In genomic region chr10:76260358-76261059, GRCm38 (mm10) we compare ENCODE assay signal across 9 mouse cellular contexts. TPM values are rescaled to one million over a fixed set of nuclear protein-coding genes. Genes with fewer than 3 reads are reported as not detected.
DNase-seq lines count a peak whose midpoint lies in the region; ATAC-seq and TF ChIP-seq lines count a peak whose summit lies in the region.
"Had no signal": no experiment of that assay in that cellular context is flagged by ENCODE, and none has a peak within 500 bp of the region (broad histone marks: within the 10 kb centered on the region; RNA-seq: fewer than 3 reads in every experiment).

No protein-coding gene starts in this region.

- H3K4me2 ChIP-seq in kidney, postnatal 0 days (ENCODE audit: low read length), result no peak overlapping the region
- H3K4me2 ChIP-seq in CH12.LX (ENCODE audit: insufficient read depth, low read depth, poor library complexity, severe bottlenecking), result no peak overlapping the region
- no peak overlapping the region for H3K4me2 ChIP-seq in hindbrain, postnatal 0 days (ENCODE audit: low read depth, low read length)

- dilution Hi-C loops in CH12.LX (cut with MboI; ENCODE audit: extremely low pct_ligation_motif_present, extremely low pct_unique_long_range_greater_than_20kb, low sequenced_read_pairs), result no loop called here

- 0 out of 2 replicates have a peak, but pooled peaks cover 2% of the 10 kb centered on the region for H3K4me1 ChIP-seq in kidney, postnatal 0 days (replicated peaks; ENCODE audit: insufficient read depth, low read length)
- H3K4me1 ChIP-seq in CH12.LX (ENCODE audit: control insufficient read depth in 1 of 2, insufficient read depth in 2 of 2), result peaks cover 0 to 6% of the 10 kb centered on the region in 2 experiments; a peak in 2 of 4 replicates
- H3K4me1 ChIP-seq in hindbrain, postnatal 0 days (ENCODE audit: insufficient read depth, low read length), result no peaks in the 10 kb centered on the region; the same call in 1 of the 2 replicates

- no peaks in the 10 kb centered on the region for H3K79me2 ChIP-seq in CH12.LX (replicated peaks; ENCODE audit: control insufficient read depth, extremely low read depth, insufficient read depth, poor library complexity, severe bottlenecking)

- H3K27ac ChIP-seq in kidney, postnatal 0 days, result no peak overlapping the region
- no peak overlapping the region for H3K27ac ChIP-seq in CH12.LX (ENCODE audit: insufficient read depth, low read depth)
- H3K27ac ChIP-seq in hindbrain, postnatal 0 days, result no peak overlapping the region
- H3K27ac ChIP-seq: liver, embryonic 14.5 days had no signal

- no peak; the same call in 1 of the 2 replicates for TF ChIP-seq RAD21 in CH12.LX (IDR thresholded peaks at IDR 0.05; ENCODE audit: low read depth, low read length)

- no peak overlapping the region for H3K9ac ChIP-seq in kidney, postnatal 0 days (ENCODE audit: low read depth, low read length)
- no peak overlapping the region for H3K9ac ChIP-seq in CH12.LX (ENCODE audit: insufficient read depth, low read depth)
- no peak overlapping the region for H3K9ac ChIP-seq in hindbrain, postnatal 0 days (replicated peaks; ENCODE audit: low read length)
- H3K9ac ChIP-seq: liver, embryonic 14.5 days had no signal

- no peak for TF ChIP-seq POLR2A in CH12.LX (IDR thresholded peaks at IDR 0.05; ENCODE audit: low read depth, low read length)

- no peak for ATAC-seq in kidney, postnatal 0 days (replicated peaks; ENCODE audit: low FRiP score, low read depth)
- ATAC-seq in hindbrain, postnatal 0 days, result 0 out of 2 replicates have a peak, but pooled peaks have one; percentile 22
- no peak for ATAC-seq in cerebellum, adult (ENCODE audit: insufficient number of reproducible peaks, low FRiP score, low TSS enrichment)

- no peaks in the 10 kb centered on the region for H3K9me3 ChIP-seq in kidney, postnatal 0 days (replicated peaks; ENCODE audit: low read length)
- H3K9me3 ChIP-seq in CH12.LX (replicated peaks; ENCODE audit: low read length), result no peaks in the 10 kb centered on the region
- no peaks in the 10 kb centered on the region for H3K9me3 ChIP-seq in hindbrain, postnatal 0 days (ENCODE audit: low read length)

- H3K4me3 ChIP-seq in kidney, postnatal 0 days (replicated peaks; ENCODE audit: low read depth, low read length), result no peak overlapping the region
- H3K4me3 ChIP-seq in CH12.LX (replicated peaks in 1 of 3; ENCODE audit: low read depth in 2 of 3, low read length in 2 of 3, poor library complexity in 1 of 3), result no peak overlapping the region
- H3K4me3 ChIP-seq in hindbrain, postnatal 0 days (ENCODE audit: low read length), result no peak overlapping the region

- peak; percentile 79 for DNase-seq in kidney, postnatal 0 days (ENCODE audit: low spot score)
- no peak for DNase-seq in kidney, adult 9 months
- DNase-seq in 3T3-L1 (ENCODE audit: low read depth, low spot score), result peak; percentile 25
- DNase-seq in CH12.LX (ENCODE audit: extremely low read depth), result no peak
- peak; percentile 68 for DNase-seq in hindbrain, postnatal 0 days (ENCODE audit: low spot score)
- no peak for DNase-seq in adrenal gland, postnatal 25 days
- DNase-seq: cerebellum, adult 11-12 months had no signal

- no peaks in the 10 kb centered on the region for H3K27me3 ChIP-seq in kidney, postnatal 0 days (ENCODE audit: insufficient read depth, low read length)
- no peaks in the 10 kb centered on the region for H3K27me3 ChIP-seq in CH12.LX (replicated peaks)
- H3K27me3 ChIP-seq in hindbrain, postnatal 0 days (ENCODE audit: insufficient read depth, low read length), result no peaks in the 10 kb centered on the region

- H3K36me3 ChIP-seq in kidney, postnatal 0 days (ENCODE audit: insufficient read depth, low read length), result peaks cover 11% of the 10 kb centered on the region; the same call in 1 of the 2 replicates
- peaks cover 0 to 6% of the 10 kb centered on the region in 2 experiments for H3K36me3 ChIP-seq in CH12.LX (replicated peaks in 1 of 2; ENCODE audit: control insufficient read depth in 1 of 2, insufficient read depth in 1 of 2, low read length in 1 of 2)
- peaks cover 15% of the 10 kb centered on the region for H3K36me3 ChIP-seq in hindbrain, postnatal 0 days (ENCODE audit: insufficient read depth, low read length)

- no peak for TF ChIP-seq EP300 in CH12.LX (IDR thresholded peaks at IDR 0.05; ENCODE audit: low read length)

- 54% methylated on average over 11 of the region's 11 CpGs for WGBS in kidney, postnatal 0 days
- WGBS in hindbrain, postnatal 0 days, result 44% methylated on average over 11 of the region's 11 CpGs

- in situ Hi-C loops in CH12.LX (cut with MboI; ENCODE audit: low pct_ligation_motif_present, low pct_unique_long_range_greater_than_20kb, low sequenced_read_pairs), result no loop called here

- TF ChIP-seq CTCF in kidney, postnatal 0 days (IDR thresholded peaks at IDR 0.05; ENCODE audit: low read depth), result peak; percentile 57
- peak in 1 of 2 experiments; percentile 44; a peak in 2 of 4 replicates for TF ChIP-seq CTCF in CH12.LX (conservative IDR thresholded peaks at IDR 0.05 in 1 of 2, IDR thresholded peaks at IDR 0.05 in 1 of 2; ENCODE audit: low read depth in 2 of 2, low read length in 2 of 2)
- peak; percentile 65 for TF ChIP-seq CTCF in hindbrain, postnatal 0 days (IDR thresholded peaks at IDR 0.05; ENCODE audit: low read depth)

TF ChIP-seq in CH12.LX, 34 proteins besides CTCF, POLR2A, EP300 and RAD21:
- TF ChIP-seq ZMIZ1 (IDR thresholded peaks at IDR 0.05; ENCODE audit: low read depth, low read length) (no peak), SMC3 (IDR thresholded peaks at IDR 0.05; ENCODE audit: low read depth, low read length) (peak; percentile 10; the same call in 1 of the 2 replicates), POLR2AphosphoS2 (IDR thresholded peaks at IDR 0.05; ENCODE audit: low read depth, low read length) (no peak), MEF2A (IDR thresholded peaks at IDR 0.05; ENCODE audit: borderline replicate concordance, low read depth, low read length) (no peak)

RNA-seq across cellular contexts. Expression of gene S100b, which starts 6.9 kb away (rescaled TPM):
- polyA plus RNA-seq in kidney, postnatal 0 days (2015; fragmentation: Nextera tagmentation; extraction: Ambion mirVana), result 0.42 and 0.45 TPM in 2 replicates
- total RNA-seq in CH12.LX (2012; rRNA removed) (not detected in 2 replicates), CH12.LX (2014; rRNA removed) (not detected in 2 replicates)
- not detected in 2 replicates for polyA plus RNA-seq in CH12.LX (2012; ENCODE audit: insufficient read length, low read depth)
- 13.0 and 22.3 TPM in 2 replicates for total RNA-seq in hindbrain, postnatal 0 days (2014; rRNA removed)
- polyA plus RNA-seq in hindbrain, postnatal 0 days (2015; fragmentation: Nextera tagmentation; extraction: Ambion mirVana), result 25.2 and 26.7 TPM in 2 replicates
- 11.3 and 11.8 TPM in 2 replicates for total RNA-seq in adrenal gland, postnatal 25 days (2021)

RNA-seq across cellular contexts. Expression of gene Prmt2, which starts 22.8 kb away (rescaled TPM):
- polyA plus RNA-seq in kidney, postnatal 0 days (2015; fragmentation: Nextera tagmentation; extraction: Ambion mirVana), result 38.0 and 44.1 TPM in 2 replicates
- total RNA-seq in CH12.LX (2012; rRNA removed) (11.3 and 14.4 TPM in 2 replicates), CH12.LX (2014; rRNA removed) (6.1 and 6.4 TPM in 2 replicates)
- 14.9 and 15.0 TPM in 2 replicates for polyA plus RNA-seq in CH12.LX (2012; ENCODE audit: insufficient read length, low read depth)
- total RNA-seq in hindbrain, postnatal 0 days (2014; rRNA removed), result 148 and 174 TPM in 2 replicates
- 245 and 250 TPM in 2 replicates for polyA plus RNA-seq in hindbrain, postnatal 0 days (2015; fragmentation: Nextera tagmentation; extraction: Ambion mirVana)
- total RNA-seq in adrenal gland, postnatal 25 days (2021), result 21.2 and 21.9 TPM in 2 replicates

Comparison
In these comparisons a context has a peak if more than half of its experiments do, and no peak if none do; other contexts are left out.
1. DNase-seq: peak in kidney, postnatal 0 days (single experiment), 3T3-L1 (single experiment) and hindbrain, postnatal 0 days (single experiment); none in kidney, adult 9 months (single experiment), CH12.LX (single experiment) and adrenal gland, postnatal 25 days (single experiment).
2. RNA of gene S100b, which starts 6.9 kb away (total RNA-seq): 13.0 to 22.3 TPM in hindbrain, postnatal 0 days and 11.3 to 11.8 TPM in adrenal gland, postnatal 25 days; not detected in CH12.LX; every median in the first group is over 10 times any median in the second.